Mouse (Mus musculus) bone marrow, adult 2 months (tissue): ENCODE data around the gene Gpx2.

ENCODE experiments used
- CTCF ChIP-seq: fragments of 200-500 bp; IDR thresholded peaks from 2 replicates; pipeline ENCODE4 v1.5.1; 2011; ENCODE audit warnings: low read length, control low read depth; ENCODE audit not compliant: control insufficient read depth, insufficient read depth
- POLR2A ChIP-seq: fragments of 200-500 bp; IDR thresholded peaks from 2 replicates; pipeline ENCODE4 v1.6.1; 2011; ENCODE audit warnings: low read depth, mild to moderate bottlenecking, control low read depth, low read length, borderline replicate concordance; ENCODE audit not compliant: control insufficient read depth

GRCm38 (mm10) chr12:76837101-76837843 is 41.9 kb upstream of the Gpx2 start:
- TF ChIP-seq POLR2A (peak; percentile 27; the same call in 1 of the 2 replicates), CTCF (peak; percentile 75)
